Mouse (Mus musculus): ENCODE data around the gene Osbpl10. TPM values are rescaled to one million over a fixed set of nuclear protein-coding genes. Genes with fewer than 3 reads are reported as not detected.

Gene Osbpl10
- total RNA-seq, 2 experiments from 2014 or later = 17.2 to 17.9 TPM

DNA sequence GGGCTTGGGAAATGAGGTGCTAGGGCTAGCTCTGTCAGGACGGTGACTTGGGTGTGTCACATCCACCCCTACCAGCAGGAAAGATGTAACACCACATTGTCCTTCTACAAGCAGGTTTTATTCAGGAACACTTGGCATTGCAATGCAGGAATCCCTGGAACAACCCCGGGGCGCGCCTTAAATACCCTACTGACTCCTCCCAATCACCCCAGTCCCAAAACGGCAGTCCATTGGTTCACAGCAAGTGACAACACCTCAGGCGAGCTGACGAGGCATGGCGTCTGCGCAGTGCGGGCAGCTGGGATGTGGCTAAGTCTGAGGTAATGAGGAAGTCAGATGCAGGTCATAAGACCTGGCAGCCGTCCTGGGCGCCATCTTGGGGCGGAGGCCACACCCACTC, 191.2 kb downstream of the Osbpl10 start:
- DNase-seq = no peak

DNA sequence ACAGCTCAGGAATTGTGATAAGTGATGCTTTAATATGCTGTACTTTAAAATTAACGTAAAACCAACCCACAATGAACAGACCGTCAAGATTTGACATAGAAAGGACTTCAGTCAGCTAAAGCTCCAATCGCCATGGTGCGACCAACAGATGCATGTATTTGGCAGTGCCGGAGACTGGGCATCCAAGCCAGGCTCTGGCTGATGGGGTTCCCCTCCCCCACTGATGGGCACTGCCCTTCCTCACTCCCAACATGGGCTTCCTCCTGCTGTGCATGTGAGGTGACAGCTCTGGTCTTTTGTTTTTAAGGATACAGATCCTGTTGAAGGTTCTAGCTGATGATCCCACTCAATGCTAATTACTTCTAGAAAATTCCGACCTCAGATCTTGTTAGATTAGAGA, 193.7 kb downstream of the Osbpl10 start:
- DNase-seq = no peak

DNA sequence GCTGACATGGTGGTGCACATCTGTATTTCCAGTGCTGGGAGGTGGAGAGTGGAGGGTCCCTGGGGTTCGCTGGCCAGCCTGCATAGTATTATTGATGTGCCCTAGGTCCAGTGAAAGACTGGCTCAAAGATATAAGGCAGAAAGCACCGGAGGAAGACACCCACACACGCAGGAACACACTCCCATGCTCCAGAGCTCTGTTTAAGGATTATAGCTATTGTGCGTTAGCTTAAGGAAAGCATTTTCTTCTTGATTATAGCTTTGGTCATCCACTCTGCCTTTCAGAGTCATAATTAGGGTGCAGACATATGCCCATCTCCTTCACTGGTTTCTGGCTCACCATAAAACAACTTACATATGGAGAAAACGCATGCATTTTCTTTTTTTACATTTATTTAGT, 200.8 kb downstream of the Osbpl10 start:
- DNase-seq = no peak

DNA sequence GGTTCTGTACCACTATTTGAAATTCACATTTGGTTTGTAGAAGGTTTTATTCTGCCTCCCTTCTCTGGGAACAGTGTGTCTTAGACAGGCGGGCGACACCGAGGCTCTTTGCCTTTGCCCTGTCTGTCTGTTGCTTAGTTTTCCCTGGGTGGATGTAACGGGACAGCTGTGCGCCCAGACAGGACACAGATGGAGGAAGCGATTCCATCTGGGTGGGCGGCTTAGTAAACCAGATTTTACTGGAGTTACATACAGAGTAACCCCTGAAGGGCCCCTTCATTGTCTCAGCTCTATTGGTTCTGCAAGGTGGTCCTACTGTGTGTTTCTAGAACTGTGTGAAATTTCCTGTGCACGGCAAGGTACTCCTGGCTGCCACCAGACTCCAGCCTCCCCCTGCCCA, 201.6 kb downstream of the Osbpl10 start:
- peak; percentile 35 to 68 for DNase-seq

DNA sequence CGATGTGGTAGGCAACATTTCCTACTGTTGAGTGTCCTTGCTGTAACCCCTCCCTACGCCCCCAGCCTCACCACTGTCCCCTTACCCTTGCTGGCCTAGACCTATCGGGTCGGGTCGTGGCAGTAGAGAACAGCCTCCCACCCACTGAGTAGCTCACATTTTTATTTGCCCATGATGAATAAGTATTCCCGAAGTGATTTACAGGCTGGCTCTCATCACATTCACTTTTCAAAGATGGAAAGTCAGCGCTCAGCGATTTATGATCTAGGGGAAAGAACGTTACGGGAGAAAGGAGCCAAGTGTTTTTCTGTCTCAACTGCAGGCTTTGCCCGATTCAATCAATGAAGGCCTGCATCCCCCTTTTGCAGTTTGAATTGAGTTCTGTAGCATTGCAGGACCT, 208.0 kb downstream of the Osbpl10 start:
- DNase-seq = no peak

DNA sequence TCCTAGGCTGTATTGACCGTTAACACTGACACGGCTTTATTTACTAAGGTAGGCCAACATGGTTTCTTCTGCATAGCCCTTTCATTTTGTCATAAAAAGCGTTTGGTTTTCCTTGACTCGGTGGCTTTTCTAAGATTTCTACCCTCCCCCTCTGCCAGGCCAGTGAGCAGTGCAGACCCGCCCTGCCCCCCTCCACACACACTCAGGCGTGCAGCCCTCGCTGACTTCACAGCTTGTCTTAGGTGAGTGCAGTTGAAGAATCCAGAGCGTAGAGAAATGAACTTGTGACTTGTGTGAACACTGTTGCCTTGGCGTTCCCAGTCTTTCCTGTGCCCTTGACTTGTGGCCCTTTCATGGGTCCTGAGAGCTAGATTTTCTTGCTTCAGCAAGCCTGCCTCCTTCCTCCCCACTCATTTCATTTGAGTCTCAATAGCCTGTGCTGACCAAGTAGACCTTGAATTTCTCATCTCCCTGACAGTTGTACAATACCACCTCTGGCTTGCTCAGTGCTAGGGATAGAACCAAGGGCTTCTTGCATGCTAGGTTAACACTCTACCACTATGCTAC, 212.1 kb downstream of the Osbpl10 start:
- no peak for DNase-seq

DNA sequence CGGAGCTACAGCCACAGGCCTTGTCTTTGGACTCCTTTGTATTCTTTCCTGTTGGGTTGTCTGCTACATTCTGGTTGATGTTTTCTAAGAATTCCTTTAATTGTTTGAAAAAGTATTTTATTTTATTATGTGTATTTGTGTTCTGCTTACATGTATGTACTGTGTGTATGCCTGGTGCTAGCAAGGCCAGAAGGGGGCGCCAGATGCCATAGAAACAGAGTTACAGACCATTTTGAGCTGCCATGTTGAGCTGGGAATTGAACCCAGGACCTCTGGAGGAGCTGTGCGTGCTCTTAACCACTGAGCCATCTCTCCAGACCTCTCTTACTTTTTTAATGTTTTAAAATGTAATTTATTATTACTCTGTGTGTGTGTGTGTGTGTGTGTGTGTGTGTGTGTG, 214.5 kb downstream of the Osbpl10 start:
- DNase-seq = no peak

DNA sequence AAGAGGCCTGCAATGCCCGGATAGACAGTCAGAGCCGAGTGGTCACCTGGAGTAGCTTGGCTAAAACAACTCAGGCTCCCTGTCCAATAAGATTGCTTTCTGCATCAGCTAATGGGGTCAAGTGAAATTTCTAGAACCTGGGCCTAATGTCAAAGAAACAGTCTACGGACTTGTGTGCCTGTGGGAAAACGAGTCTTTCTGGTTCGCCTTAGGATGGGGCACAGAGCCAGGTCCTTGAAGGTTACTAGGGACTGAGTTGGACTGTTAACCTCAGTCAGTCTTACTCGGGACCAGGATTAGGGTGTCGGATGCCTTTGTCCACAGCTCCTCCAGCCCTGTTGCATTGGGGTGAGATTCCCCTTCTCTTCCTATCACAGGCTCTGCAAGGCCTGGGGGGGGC, 218.7 kb downstream of the Osbpl10 start:
- DNase-seq = no peak

DNA sequence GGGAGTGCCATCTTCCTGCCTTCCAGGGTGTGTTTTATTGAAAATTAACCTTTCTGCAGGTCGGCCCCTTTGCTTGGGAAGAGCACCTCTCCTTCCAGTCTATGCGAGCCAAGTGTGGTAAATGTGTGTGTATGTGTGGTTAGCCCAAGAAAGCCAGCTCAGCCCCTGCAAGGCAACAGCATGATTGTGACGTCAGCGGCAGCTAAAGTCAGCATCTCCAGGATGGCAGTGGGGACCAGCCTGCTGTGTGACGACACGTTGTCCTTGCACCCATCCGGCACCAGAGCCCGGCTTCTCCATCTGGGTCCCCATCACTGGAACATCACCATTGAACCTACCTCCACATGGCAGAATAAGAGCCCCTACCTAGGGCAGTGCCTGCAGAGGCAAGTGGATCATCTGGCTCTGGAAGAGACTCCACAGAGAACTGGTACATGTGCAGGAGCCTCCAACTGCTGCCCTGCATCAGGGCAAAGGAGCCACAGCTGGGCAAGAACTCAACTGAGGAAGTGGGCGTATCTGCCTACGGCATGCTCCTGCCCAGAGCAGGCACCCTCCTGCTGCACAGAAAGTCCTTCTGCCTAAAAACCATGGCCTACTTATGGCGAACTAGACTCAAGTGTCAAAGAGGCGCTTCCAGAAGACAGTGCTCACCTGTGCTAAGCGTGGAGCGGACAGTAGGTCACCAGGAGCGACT, 221.9 kb downstream of the Osbpl10 start:
- no peak for DNase-seq

DNA sequence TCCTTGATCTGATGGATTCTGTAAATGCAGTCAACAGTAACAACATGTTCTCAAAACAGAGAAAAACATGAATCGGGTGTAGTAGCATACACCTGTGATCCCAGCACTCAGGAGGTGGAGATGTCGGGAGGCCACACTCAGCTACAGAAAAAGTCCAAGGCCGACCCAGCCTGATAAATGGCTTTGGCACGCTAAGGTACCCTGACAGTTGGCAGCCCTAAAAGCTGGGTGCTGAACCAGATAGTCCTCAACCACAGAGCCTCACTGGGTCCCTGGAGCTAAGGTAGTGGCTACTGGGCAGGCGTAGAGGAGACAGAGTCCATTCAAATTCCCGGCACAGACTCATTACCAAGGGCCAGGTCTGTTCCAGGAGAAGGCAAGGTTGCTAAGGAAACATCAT, 222.9 kb downstream of the Osbpl10 start:
- DNase-seq = no peak

DNA sequence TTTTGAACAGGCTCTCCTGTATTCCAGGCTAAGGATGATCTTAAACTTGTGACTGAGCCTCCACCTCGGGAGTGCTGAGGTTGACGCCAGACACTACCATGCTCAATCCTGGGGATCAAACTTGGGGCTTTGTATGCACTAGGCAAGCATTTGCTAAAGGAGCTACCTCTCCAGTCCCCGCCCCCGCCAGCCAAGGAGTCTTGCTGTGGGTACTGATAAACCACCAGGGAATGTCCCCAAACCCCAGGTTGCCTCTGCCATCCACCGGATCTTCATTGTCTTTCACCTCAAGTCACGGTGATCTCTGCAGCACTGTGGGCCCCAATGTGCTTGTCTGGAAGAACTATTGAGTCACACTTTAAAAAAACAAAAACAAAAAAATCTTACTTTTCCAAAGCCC, 224.8 kb downstream of the Osbpl10 start:
- DNase-seq = no peak

DNA sequence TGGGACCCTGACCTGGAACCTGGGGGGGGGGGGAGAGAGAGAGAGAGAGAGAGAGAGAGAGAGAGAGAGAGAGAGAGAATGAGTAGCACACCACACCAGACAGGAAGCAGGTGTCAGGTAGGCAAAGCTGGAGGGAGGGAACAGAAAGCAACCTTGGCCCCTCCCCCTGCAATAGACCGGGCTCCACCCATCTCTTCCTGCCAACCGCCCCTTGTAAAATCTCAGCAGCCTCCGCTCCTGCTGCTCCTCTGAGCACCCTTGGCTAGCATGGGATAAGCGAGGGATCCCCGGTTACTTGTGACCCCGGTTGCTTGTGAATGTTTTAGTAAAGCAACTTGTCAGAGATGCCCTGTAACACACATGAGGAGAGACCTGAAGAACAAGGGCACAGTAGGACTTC, 227.1 kb downstream of the Osbpl10 start:
- no peak for DNase-seq

DNA sequence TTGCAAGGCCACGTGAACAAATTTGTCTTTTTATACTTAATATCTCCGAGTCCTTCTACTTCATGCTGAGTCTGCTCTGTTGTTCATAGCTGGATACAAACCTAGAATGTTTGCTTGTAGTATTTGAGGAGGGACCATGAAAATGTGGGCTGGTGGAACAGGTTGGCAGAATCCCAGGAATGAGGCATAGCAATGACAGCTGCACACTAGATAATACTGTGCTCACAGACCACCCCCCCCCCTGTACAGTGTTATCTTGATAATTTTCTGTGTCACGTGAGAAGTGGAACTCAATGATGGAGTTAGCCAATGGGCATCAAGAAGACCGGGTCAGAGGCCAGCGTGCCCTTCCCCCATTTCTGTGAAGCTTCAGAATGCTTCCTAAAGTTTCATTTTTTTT, 227.8 kb downstream of the Osbpl10 start:
- DNase-seq = peak in 1 of 2 experiments; percentile 20

DNA sequence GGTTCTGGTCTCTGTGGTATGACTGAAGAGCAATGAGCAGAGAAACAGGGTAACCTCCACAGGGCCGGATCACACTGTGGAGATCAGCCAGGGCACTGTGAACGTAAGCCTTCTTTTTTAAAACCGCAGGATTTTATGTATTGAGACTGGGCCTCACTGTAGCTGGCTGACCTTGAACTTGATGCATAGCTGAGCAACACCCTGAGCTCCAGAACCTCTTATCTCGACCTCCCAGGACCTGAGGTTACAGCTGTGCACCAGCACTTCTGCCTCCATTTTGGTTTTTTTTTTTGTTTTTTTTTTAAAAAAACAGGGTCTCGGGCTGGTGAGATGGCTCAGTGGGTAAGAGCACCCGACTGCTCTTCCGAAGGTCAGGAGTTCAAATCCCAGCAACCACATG, 231.4 kb downstream of the Osbpl10 start:
- no peak for DNase-seq

DNA sequence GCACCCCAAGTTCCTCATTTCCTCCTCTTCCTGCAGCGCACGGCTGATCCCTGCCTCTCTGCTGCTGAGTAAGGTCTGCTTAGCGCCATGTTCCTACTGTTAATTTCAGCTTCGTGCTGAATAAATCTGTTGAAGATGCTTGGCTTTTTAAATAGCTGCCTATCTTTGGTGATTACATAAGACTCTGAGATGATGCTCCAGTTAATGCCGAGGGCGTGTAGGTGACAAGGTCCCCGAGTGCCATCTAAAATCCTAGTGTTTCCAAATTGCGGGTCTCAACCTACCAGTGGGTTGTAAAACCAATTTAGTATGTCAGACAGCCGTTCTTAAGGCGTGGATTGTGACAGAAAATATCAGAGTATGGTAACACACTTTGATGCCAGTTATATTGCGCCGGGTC, 232.2 kb downstream of the Osbpl10 start:
- no peak for DNase-seq

DNA sequence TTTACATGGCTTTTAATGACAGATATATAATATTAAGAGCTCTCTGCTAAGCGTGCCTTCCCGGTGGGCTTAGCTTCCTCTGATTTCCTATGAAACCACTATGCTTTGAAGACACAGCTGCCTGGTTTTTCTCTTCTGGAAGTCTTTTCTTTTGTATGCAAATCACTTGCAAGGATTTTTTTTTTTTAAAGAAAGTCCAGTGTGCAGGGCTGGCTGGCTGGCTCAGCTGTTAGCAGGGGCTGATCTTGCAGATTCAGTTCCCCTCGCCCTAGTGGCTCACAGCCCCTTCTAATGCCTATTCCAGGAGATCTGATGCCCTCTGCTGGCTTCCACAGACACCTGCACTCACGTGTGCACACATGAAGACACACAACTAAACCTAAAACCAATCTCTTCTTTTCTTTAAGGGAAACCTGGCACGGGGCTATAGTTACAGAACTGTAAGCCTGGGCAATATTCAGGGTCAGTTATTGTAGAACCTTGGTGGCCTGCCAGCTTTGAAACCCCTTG, 235.4 kb downstream of the Osbpl10 start:
- DNase-seq = no peak

DNA sequence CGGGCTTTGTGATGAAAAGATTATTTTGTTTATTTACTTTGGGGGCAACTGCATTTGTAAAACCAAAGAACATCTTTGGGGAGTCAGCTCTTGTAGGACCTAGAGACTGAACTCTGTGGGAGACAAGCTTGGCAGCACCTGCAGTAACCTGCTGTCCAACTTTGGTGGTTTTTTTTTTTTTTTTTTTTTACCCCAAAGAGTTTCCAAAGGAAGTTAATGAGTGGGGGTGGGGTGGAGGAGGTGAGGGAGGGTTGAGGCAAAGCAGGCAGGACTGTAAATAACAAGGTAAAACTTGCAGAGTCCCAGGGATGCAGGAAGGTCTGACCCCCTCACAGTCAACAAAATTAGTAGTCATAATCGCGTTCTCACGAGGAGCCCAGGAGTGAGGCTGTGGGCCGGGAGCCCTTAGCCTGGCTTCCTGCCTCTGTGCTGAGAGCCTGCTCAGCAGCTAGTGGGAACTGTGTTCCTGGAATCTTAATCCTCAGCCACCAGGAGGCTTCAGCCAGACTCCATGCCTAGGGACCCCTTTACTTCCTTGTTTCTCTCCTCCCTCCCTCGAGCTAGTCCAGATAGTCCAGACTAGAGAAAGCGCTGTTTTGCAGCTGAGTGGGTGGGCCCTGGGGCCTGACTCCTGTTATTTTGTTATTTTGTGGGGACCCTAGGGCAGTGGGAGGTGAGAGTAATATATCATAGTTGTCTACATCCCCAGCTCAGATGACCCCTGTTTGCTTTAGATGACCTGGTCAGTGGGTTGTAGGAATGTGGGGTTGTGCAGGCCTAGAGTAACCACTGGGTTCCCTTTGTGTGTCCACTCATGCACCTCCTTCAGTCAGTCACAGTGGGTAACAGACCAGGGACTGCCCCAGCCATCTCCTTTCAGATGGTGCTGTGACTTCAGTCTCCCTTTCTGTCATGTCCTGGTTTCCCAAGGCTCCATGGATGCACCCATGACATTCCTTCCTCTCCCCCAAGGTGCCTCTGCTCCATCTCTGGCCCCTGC, 236.5 kb downstream of the Osbpl10 start:
- DNase-seq = no peak

DNA sequence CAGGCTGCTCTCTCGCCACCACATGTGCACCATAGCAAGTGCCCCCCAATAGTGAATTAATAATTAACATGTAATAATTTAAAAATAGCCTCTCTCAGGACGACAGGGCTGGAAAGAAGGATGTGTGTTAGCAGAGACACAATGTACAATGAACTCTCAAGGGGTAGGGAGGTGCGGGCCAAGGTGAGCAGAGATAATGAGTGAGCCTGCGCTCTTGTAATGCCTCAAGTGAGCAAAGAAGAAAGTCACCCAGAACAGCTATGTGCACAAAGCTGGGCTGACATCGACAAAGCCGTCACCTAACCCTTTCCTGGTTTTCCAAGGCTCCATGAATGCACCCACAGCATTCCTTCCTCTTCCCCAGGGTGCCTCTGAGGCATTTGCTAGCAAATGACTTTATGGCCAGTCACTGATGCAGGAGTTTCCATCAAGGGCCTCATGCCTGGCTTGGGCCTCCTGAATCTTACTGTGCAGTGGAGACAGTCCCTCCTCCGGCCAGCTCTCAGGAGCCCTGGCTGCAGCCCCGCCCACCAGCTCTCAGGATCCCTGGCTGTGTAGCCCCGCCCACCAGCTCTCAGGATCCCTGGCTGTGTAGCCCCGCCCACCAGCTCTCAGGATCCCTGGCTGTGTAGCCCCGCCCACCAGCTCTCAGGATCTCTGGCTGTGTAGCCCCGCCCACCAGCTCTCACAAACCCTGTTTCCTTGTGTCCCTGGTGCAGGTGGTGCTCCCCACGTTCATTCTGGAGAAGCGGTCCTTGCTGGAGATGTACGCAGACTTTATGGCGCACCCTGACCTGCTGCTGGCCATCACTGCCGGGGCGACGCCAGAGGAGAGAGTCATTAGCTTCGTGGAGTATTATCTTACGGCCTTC, 237.7 kb downstream of the Osbpl10 start:
- DNase-seq = no peak

DNA sequence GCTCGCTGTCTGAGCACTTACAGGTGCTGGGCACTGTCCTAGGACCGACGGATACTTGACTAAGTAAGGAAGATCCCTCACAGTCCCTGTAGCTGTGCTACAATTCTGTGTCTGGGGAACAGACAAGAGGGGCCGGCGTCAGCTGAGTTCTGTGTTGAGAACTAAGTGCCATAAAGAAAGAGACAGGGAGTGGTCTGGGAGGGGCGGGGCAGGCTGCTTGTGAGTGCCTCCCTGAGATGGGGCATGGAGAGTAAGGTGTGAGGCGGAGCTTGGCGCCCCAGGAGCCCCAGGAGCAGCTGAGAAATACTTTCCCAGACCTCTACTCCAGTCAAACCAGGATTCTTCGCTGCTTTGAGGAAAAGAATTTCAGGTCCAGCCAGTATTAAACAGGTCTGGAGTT, 239.6 kb downstream of the Osbpl10 start:
- no peak for DNase-seq

DNA sequence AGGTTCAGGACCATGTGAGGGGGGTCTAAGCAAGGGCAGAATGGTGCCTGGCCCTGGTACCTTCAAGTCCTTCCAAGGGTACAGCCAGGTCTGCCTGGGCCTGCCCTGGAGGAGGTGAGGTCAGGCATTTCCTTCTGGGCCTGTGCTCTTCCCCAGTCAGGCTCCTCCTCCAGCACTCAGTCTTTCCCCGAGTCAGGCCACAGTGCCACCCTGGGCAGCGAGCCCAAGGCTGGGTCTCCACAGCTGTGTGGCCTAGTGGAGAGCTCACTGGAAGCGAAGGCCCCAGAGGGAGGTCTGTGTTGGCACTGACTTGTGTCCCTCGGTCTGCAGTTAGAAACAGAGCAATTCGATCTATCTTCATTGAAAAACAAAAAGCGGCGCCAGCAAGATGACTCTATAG, 242.1 kb downstream of the Osbpl10 start:
- no peak for DNase-seq

DNA sequence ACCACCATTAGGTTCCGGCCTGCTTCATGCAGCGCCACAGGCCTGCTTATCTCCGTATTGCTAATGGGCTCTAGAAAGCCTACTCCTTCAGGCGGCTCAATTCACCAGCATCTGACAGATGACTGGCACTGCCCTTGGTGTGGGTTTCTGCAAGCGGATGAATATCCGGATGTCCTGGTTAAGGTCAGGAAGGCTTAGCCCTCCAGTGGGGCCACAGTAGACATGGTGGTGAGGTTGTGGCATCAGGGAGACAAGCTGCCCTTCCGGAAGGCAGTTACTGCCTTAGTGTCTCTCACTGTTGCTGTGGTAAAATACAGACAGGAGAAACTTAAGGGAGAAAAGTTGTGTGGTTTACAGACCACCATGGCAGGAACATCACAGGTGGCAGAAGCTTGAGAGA, 242.9 kb downstream of the Osbpl10 start:
- no peak for DNase-seq

DNA sequence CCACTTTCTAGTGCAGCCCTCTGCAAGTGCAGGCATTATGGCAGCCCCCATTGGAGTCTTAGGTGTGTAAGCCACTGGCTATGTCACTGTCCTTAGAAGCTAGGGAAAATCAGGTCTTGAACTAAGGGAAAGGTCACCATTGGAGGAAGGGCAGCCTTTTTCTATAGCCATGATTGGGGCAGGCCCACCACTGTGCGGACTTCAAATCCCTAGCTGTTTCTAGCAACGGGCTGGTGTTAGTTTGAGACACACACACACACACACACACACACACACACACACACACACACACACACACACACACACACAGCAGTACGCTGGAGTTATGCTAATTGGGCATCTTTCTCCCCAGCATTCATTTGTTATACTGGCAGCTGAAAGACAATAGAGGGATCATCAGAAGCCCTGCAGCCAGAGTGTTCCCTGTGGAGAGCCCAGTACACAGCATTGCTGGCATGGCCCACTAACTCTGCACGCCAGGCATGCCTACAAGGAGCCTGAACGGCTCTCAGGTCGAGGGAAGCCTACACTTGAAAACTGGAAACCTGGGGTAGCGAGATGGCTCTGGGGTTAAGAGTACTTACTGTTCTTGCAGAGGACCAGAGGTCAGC, 246.5 kb downstream of the Osbpl10 start:
- DNase-seq = no peak
